Mouse (Mus musculus): Measurements from ENCODE around the gene Dixdc1. TPM values are rescaled to one million over a fixed set of nuclear protein-coding genes. Genes with fewer than 3 reads are reported as not detected.
A peak's percentile ranks its signal among the peaks of the same experiment; 100 is the strongest.

The Dixdc1 gene
- polyA plus RNA-seq, 1 experiment from 2014 or later, result 30.4 TPM

- Histone ChIP-seq H3K27ac (no peak overlapping the region), H3K9ac (replicated peaks) (no peak overlapping the region), H3K27me3 (no peaks in the 10 kb centered on the region), H3K4me2 (no peak overlapping the region), H3K4me1 (replicated peaks) (peaks cover 4% of the 10 kb centered on the region), H3K9me3 (no peaks in the 10 kb centered on the region), H3K4me3 (replicated peaks) (no peak overlapping the region), H3K36me3 (no peaks in the 10 kb centered on the region)
- WGBS, result 74% methylated on average over 1 of the region's 1 CpGs
- no peak for ATAC-seq (ENCODE audit: insufficient number of reproducible peaks, insufficient read depth, low FRiP score, low TSS enrichment, low read depth)
These were observed 24.0 kb upstream of the Dixdc1 start for GRCm38 (mm10) chr9:50763331-50763730.

DNA sequence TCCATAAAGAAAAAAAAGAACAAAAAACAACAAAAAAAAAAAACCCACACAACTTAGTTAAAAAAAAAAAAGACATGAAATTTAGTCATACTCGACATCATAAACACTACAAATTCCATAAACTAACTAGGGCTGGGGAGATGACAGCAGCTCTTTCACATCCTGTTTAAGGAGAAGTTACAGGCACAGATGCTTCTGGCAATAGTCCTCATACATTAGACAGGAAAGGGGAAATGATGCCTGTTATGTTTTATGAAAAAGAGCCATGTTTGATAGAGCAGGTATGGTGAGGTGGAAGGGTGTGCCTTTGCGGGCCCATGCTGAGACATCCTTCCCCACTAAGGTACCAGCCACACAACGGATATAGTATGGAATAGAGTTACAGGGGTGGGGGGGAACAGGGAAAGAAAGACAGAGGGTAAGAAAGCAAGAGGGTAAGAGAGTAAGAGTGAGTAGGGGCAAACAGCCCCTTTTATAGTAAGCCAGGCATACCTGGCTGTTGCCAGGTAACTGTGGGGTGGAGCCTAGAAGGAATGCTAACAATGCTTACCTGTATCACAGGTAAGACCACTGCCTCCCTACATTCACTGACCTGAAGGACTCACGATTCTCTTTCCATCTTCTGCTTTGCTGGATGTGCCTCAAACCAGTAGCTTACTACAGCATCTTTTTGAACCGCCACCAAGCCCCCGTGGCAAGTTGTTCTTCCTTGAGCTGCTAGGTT, 22.4 kb upstream of the Dixdc1 start:
- Histone ChIP-seq H3K36me3 (no peaks in the 10 kb centered on the region), H3K27me3 (no peaks in the 10 kb centered on the region), H3K4me3 (replicated peaks) (no peak overlapping the region), H3K4me2 (no peak overlapping the region), H3K4me1 (replicated peaks) (no peaks in the 10 kb centered on the region), H3K27ac (no peak overlapping the region), H3K9me3 (no peaks in the 10 kb centered on the region), H3K9ac (replicated peaks) (no peak overlapping the region)
- no peak for ATAC-seq (ENCODE audit: insufficient number of reproducible peaks, insufficient read depth, low FRiP score, low TSS enrichment, low read depth)
- WGBS, result 67% methylated on average over 6 of the region's 6 CpGs

- no peaks in the 10 kb centered on the region for H3K36me3 ChIP-seq
- WGBS, result 60% methylated on average over 5 of the region's 5 CpGs
- no peak for ATAC-seq (ENCODE audit: insufficient number of reproducible peaks, insufficient read depth, low FRiP score, low TSS enrichment, low read depth)
- no peaks in the 10 kb centered on the region for H3K9me3 ChIP-seq
- H3K27me3 ChIP-seq, result peaks cover 9% of the 10 kb centered on the region
- H3K4me3 ChIP-seq (replicated peaks), result no peak overlapping the region
- H3K4me2 ChIP-seq, result no peak overlapping the region
- H3K9ac ChIP-seq (replicated peaks), result no peak overlapping the region
- peaks cover 5% of the 10 kb centered on the region for H3K4me1 ChIP-seq (replicated peaks)
- no peak overlapping the region for H3K27ac ChIP-seq
These were observed 17.4 kb upstream of the Dixdc1 start for GRCm38 (mm10) chr9:50756711-50757110.

DNA sequence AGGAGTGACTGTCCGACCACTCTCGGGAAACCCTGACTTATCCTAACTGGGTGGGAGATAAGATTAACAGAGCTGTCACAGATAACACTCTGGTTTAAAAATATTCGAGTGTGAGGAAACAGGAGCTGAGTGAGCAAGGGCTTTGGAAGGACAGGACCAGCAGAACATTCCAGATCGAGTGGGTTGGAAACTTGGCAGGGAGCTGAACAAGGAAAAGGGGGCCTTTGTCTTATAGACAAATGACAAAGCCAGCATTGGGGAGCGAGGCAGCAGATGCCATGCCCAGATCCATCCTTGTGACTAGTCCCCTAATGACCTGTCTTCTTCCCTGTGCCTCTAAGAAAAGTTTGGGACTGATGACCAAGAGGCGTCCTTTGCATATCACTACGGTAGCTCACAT, 14.6 kb upstream of the Dixdc1 start:
- ATAC-seq (ENCODE audit: insufficient number of reproducible peaks, insufficient read depth, low FRiP score, low TSS enrichment, low read depth), result no peak
- no peaks in the 10 kb centered on the region for H3K9me3 ChIP-seq
- H3K4me2 ChIP-seq, result no peak overlapping the region
- H3K4me3 ChIP-seq (replicated peaks), result no peak overlapping the region
- H3K27me3 ChIP-seq, result peaks cover 12% of the 10 kb centered on the region
- H3K27ac ChIP-seq, result no peak overlapping the region
- WGBS, result 75% methylated on average over 7 of the region's 7 CpGs
- peaks cover 5% of the 10 kb centered on the region for H3K4me1 ChIP-seq (replicated peaks)
- no peak overlapping the region for H3K9ac ChIP-seq (replicated peaks)
- H3K36me3 ChIP-seq, result no peaks in the 10 kb centered on the region

GRCm38 (mm10) chr9:50752784-50753615, 13.7 kb upstream of the Dixdc1 start:
- no peak overlapping the region for H3K4me3 ChIP-seq (replicated peaks)
- no peak overlapping the region; the same call in 1 of the 2 replicates for H3K9ac ChIP-seq (replicated peaks)
- peaks cover 5% of the 10 kb centered on the region for H3K4me1 ChIP-seq (replicated peaks)
- ATAC-seq (ENCODE audit: insufficient number of reproducible peaks, insufficient read depth, low FRiP score, low TSS enrichment, low read depth), result peak; percentile 50; the same call in 1 of the 2 replicates
- no peak overlapping the region for H3K27ac ChIP-seq
- H3K4me2 ChIP-seq, result no peak overlapping the region
- H3K9me3 ChIP-seq, result no peaks in the 10 kb centered on the region
- H3K36me3 ChIP-seq, result no peaks in the 10 kb centered on the region
- WGBS, result 69% methylated on average over 17 of the region's 17 CpGs
- H3K27me3 ChIP-seq, result peaks cover 12% of the 10 kb centered on the region

- peak; percentile 80 for ATAC-seq (ENCODE audit: insufficient number of reproducible peaks, insufficient read depth, low FRiP score, low TSS enrichment, low read depth)
- 66% methylated on average over 14 of the region's 14 CpGs for WGBS
- no peak within 1 kb of the TSS for H3K27ac ChIP-seq
- peaks cover 5% of the 10 kb centered on the region for H3K4me1 ChIP-seq (replicated peaks)
- no peaks in the 10 kb centered on the region for H3K9me3 ChIP-seq
- H3K9ac ChIP-seq (replicated peaks), result no peak within 1 kb of the TSS
- H3K4me3 ChIP-seq (replicated peaks), result no peak within 1 kb of the TSS
- no peaks in the 10 kb centered on the region for H3K36me3 ChIP-seq
- no peak within 1 kb of the TSS for H3K4me2 ChIP-seq
- peaks cover 12% of the 10 kb centered on the region for H3K27me3 ChIP-seq
These were observed 12.8 kb upstream of the Dixdc1 start, which contains the start of gene Hspb2 for GRCm38 (mm10) chr9:50752054-50752602. Gene Hspb2, minus strand, starts transcription at chr9:50752354.

DNA sequence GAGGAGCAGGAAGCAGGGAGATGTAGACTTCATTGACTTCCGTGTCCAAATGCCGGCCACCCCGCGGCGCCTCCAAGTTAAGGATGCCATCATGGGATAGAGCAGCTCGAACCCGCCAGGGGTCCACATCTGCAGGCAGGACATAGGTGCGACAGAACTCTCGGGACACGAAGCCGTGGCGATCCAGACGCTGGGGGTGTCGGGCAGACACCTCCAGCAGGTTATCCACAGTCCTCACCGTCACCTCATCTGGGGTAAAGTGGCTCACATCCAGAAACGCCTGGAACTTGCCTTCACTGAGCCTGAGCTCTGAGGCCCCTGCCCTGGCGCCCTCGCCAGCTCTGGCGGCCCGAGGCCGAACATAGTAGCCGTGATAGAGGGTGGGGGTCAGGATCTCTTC, 12.0 kb upstream of the Dixdc1 start, which contains the start of gene Cryab:
Cryab (plus strand) TSS at position 3 of the 400 bp plus-strand sequence.
- no peak within 1 kb of the TSS for H3K9ac ChIP-seq (replicated peaks)
- no peak for ATAC-seq (ENCODE audit: insufficient number of reproducible peaks, insufficient read depth, low FRiP score, low TSS enrichment, low read depth)

DNA sequence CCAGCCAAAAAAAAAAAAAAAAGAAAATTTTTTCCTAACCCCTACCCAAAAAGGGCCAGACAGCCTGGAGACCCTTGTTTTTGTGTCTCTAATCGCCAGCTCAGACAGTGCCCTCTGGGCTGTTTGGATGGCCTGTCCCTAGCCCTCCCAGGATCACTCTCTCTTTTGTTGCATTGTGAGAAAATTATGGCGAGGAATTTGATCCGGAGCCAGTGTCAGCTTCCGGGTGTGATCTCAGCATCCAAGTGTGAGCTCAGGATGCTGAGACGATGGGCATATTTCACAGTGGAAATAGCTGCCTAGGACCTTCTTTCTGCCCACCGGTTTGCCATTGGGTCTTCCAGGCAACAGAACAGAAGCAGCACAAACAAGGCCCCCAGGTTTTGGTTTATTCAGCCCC, 11.4 kb upstream of the Dixdc1 start:
- no peak for ATAC-seq (ENCODE audit: insufficient number of reproducible peaks, insufficient read depth, low FRiP score, low TSS enrichment, low read depth)
- Histone ChIP-seq H3K4me3 (replicated peaks) (no peak overlapping the region), H3K4me2 (no peak overlapping the region), H3K4me1 (replicated peaks) (peaks cover 15% of the 10 kb centered on the region), H3K9me3 (no peaks in the 10 kb centered on the region), H3K27ac (no peak overlapping the region), H3K36me3 (no peaks in the 10 kb centered on the region), H3K27me3 (peaks cover 12% of the 10 kb centered on the region), H3K9ac (replicated peaks) (no peak overlapping the region)
- 81% methylated on average over 6 of the region's 6 CpGs for WGBS

More for the DNA sequence above, 12.0 kb upstream of the Dixdc1 start, which contains the start of gene Cryab:
- Histone ChIP-seq H3K36me3 (no peaks in the 10 kb centered on the region), H3K27me3 (peaks cover 12% of the 10 kb centered on the region), H3K4me3 (replicated peaks) (no peak within 1 kb of the TSS), H3K4me2 (no peak within 1 kb of the TSS), H3K27ac (no peak within 1 kb of the TSS), H3K9me3 (no peaks in the 10 kb centered on the region), H3K4me1 (replicated peaks) (peaks cover 9% of the 10 kb centered on the region)
- 69% methylated on average over 22 of the region's 22 CpGs for WGBS

DNA sequence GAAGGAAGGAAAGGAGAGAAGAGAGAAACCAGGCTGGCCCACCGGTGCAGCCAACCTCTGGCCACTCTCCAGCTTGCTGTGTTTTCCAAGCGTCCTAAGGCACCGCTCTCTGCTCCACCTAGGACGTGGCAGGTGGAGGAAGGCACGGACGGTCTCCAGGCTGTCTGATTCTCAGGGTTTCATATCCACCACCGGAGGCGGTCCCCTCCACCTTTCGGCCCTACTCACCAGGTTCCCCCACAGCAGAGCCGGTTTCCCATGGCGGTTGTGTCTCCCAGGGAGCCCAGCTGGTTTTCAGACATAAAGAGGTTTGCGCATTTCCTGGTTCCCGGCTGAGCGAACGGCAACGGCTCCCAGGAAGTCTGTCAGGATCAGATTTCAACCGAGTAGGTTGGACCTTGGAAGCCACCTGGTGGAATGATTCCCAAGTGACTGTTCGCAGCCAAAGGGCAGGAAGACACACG, 6.9 kb upstream of the Dixdc1 start, which contains the start of gene 2310030G06Rik:
2310030G06Rik (minus strand) TSS at position 323 of the 464 bp plus-strand sequence.
- Histone ChIP-seq H3K4me1 (replicated peaks) (peaks cover 10% of the 10 kb centered on the region), H3K27ac (0 out of 2 replicates have a peak within 1 kb of the TSS, but pooled peaks have one; percentile 7), H3K9ac (replicated peaks) (peak within 1 kb of the TSS; percentile 53), H3K4me3 (replicated peaks) (peak within 1 kb of the TSS; percentile 40), H3K9me3 (no peaks in the 10 kb centered on the region), H3K36me3 (no peaks in the 10 kb centered on the region), H3K4me2 (peak within 1 kb of the TSS; percentile 69), H3K27me3 (peaks cover 3% of the 10 kb centered on the region; the same call in 1 of the 2 replicates)
- ATAC-seq (ENCODE audit: insufficient number of reproducible peaks, insufficient read depth, low FRiP score, low TSS enrichment, low read depth), result no peak
- under 1% methylated on average over 19 of the region's 19 CpGs for WGBS

GRCm38 (mm10) chr9:50745806-50746205, 6.5 kb upstream of the Dixdc1 start:
- Histone ChIP-seq H3K27me3 (no peaks in the 10 kb centered on the region; the same call in 1 of the 2 replicates), H3K9me3 (no peaks in the 10 kb centered on the region), H3K27ac (0 out of 2 replicates have a peak overlapping the region, but pooled peaks have one; percentile 7), H3K4me2 (peak overlapping the region; percentile 69), H3K4me3 (replicated peaks) (peak overlapping the region; percentile 40), H3K9ac (replicated peaks) (peak overlapping the region; percentile 53), H3K36me3 (no peaks in the 10 kb centered on the region), H3K4me1 (replicated peaks) (peaks cover 10% of the 10 kb centered on the region)
- 17% methylated on average over 7 of the region's 7 CpGs for WGBS
- ATAC-seq (ENCODE audit: insufficient number of reproducible peaks, insufficient read depth, low FRiP score, low TSS enrichment, low read depth), result no peak

- Histone ChIP-seq H3K9ac (replicated peaks) (no peak overlapping the region), H3K4me2 (no peak overlapping the region), H3K27me3 (no peaks in the 10 kb centered on the region; the same call in 1 of the 2 replicates), H3K9me3 (no peaks in the 10 kb centered on the region), H3K4me3 (replicated peaks) (no peak overlapping the region), H3K27ac (no peak overlapping the region), H3K36me3 (no peaks in the 10 kb centered on the region), H3K4me1 (replicated peaks) (peaks cover 14% of the 10 kb centered on the region)
- ATAC-seq (ENCODE audit: insufficient number of reproducible peaks, insufficient read depth, low FRiP score, low TSS enrichment, low read depth), result no peak
- WGBS, result 69% methylated on average over 2 of the region's 2 CpGs
These were observed 3.4 kb upstream of the Dixdc1 start for GRCm38 (mm10) chr9:50742744-50743143.
